Mouse (Mus musculus) liver, embryonic 14.5 days (tissue): ENCODE data around the gene Gm12886. TPM values are rescaled to one million over a fixed set of nuclear protein-coding genes. Genes with fewer than 3 reads are reported as not detected.

ENCODE experiments used
- ATAC-seq: fragments of 200-750 bp; cut with Nextera tagmentation; 2 replicates; pipeline ENCODE4 v1.8.0; 2017; ENCODE audit warnings: moderate number of reproducible peaks, mild to moderate bottlenecking, moderate library complexity; ENCODE audit not compliant: insufficient read depth
- DNase-seq, 3 experiments: peaks; one replicate each; pipeline ENCODE4 v3.0.0-alpha.2; 2012 to 2013; ENCODE audit warnings: low read depth in 3 of 3, low spot score in 3 of 3
- H3K27ac ChIP-seq: fragments of 300-500 bp; sonication (generic); 2 replicates; pipeline ENCODE4 v1.5.1; 2014; ENCODE audit warnings: moderate library complexity, mild to moderate bottlenecking, control low read depth, inconsistent platforms
- H3K27me3 ChIP-seq: fragments of 300-500 bp; sonication (generic); 2 replicates; pipeline ENCODE4 v1.6.1; 2014; ENCODE audit warnings: mild to moderate bottlenecking, low read length, moderate library complexity; ENCODE audit not compliant: control insufficient read depth, insufficient read depth
- H3K36me3 ChIP-seq: fragments of 300-500 bp; sonication (generic); replicated peaks from 2 replicates; pipeline ENCODE4 v1.6.1; 2014; ENCODE audit warnings: low read depth; ENCODE audit not compliant: control insufficient read depth, insufficient read depth
- H3K4me1 ChIP-seq, 2 experiments: fragments of 200-500 bp in 1 of 2; fragments of 300-500 bp in 1 of 2; sonication (generic) in 1 of 2; replicated peaks; 2 replicates each; pipeline ENCODE4 v1.6.1; 2012 to 2014; ENCODE audit warnings: antibody characterized with exemption in 1 of 2, inconsistent platforms in 1 of 2, low read length in 1 of 2; ENCODE audit not compliant: control insufficient read depth in 2 of 2, insufficient read depth in 2 of 2
- H3K4me2 ChIP-seq: fragments of 300-500 bp; sonication (generic); 2 replicates; pipeline ENCODE4 v1.6.1; 2014; ENCODE audit warnings: low read depth, mild to moderate bottlenecking, control low read depth, moderate library complexity
- H3K4me3 ChIP-seq, 2 experiments: fragments of 200-500 bp in 1 of 2; fragments of 300-500 bp in 1 of 2; sonication (generic) in 1 of 2; 2 replicates each; pipeline ENCODE4 v1.5.1; 2012 to 2014; ENCODE audit warnings: low read depth in 2 of 2, low read length in 2 of 2, mild to moderate bottlenecking in 2 of 2, control low read depth in 1 of 2, inconsistent platforms in 1 of 2, moderate library complexity in 1 of 2; ENCODE audit not compliant: insufficient read depth in 1 of 2
- H3K9ac ChIP-seq: fragments of 300-500 bp; sonication (generic); replicated peaks from 2 replicates; pipeline ENCODE4 v1.6.1; 2014; ENCODE audit warnings: mild to moderate bottlenecking, control low read depth, moderate library complexity
- H3K9me3 ChIP-seq: fragments of 300-500 bp; sonication (generic); 2 replicates; pipeline ENCODE4 v1.6.1; 2016; ENCODE audit warnings: low read length, mixed read lengths; ENCODE audit not compliant: control insufficient read depth
- CTCF ChIP-seq: IDR thresholded peaks from 2 replicates; pipeline ENCODE4 v1.5.1; 2016; ENCODE audit warnings: antibody characterized with exemption, low read depth, control low read depth
- EP300 ChIP-seq: IDR thresholded peaks from 2 replicates; pipeline ENCODE4 v1.6.1; 2016; ENCODE audit warnings: antibody characterized with exemption, low read depth
- WGBS: fragments of 180-500 bp; shearing (Covaris S2); extraction: QIAGEN DNeasy Blood & Tissue Kit; methylation state at CpG from one replicate; pipeline ENCODE4 v1.1.7; 2014; ENCODE audit not compliant: insufficient replicate concordance; 5-methylcytosine and 5-hydroxymethylcytosine counted together
- polyA plus RNA-seq, 2 experiments: library from polyadenylated mRNA; depleted of rRNA in 1 of 2; stranded (reverse) in 1 of 2; unstranded in 1 of 2; fragments of >200 nt; fragmentation: Nextera tagmentation in 1 of 2; extraction: Ambion mirVana in 1 of 2; gene quantifications; 2 replicates each; pipeline versions ENCODE4 v1.2.1 to v1.2.3; 2012 to 2014

The Gm12886 gene
- not detected in 2 replicates for polyA plus RNA-seq (2012; rRNA removed)
- polyA plus RNA-seq (2014; fragmentation: Nextera tagmentation; extraction: Ambion mirVana) = not detected in 2 replicates

DNA sequence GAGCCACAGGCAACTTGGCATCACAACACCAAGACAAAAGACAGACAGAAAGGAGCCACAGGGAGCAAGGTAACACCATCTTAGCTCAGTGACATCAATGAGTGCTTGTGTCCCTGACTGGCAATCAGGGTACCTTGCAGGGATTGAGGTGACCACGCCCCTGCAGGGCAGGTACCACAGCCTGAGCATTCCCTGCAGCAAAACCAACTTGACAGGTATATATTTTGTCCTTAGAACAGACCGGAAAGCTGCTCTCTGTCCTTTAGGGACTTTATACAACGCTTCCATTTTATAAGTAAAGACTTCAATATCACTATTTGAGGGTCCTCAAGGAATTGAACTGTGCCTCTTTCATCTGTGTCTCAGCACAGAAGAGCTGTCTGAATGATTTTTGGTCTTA, at the start of gene Gm12886:
Gene Gm12886 (minus strand): TSS at position 101 of the 400 bp plus-strand sequence.
- no peak for TF ChIP-seq CTCF
- TF ChIP-seq EP300 = no peak
- 26% methylated on average over 3 of the region's 3 CpGs for WGBS

More for the DNA sequence above, at the start of gene Gm12886:
- Histone ChIP-seq H3K4me3 (no peak within 1 kb of the TSS), H3K27ac (no peak within 1 kb of the TSS), H3K4me1 (no peaks in the 10 kb centered on the region), H3K36me3 (no peaks in the 10 kb centered on the region), H3K9ac (no peak within 1 kb of the TSS), H3K4me2 (no peak within 1 kb of the TSS), H3K27me3 (no peaks in the 10 kb centered on the region), H3K9me3 (no peaks in the 10 kb centered on the region)
- DNase-seq = no peak
- ATAC-seq = no peak

Other genes starting within 250 kb of the Gm12886 start
- 3.1 and 5.0 TPM in 2 replicates for gene Rlf, start 208.0 kb downstream of the Gm12886 start, polyA plus RNA-seq (2012; rRNA removed)
- 6.4 and 7.1 TPM in 2 replicates for gene Rlf, start 208.0 kb downstream of the Gm12886 start, polyA plus RNA-seq (2014; fragmentation: Nextera tagmentation; extraction: Ambion mirVana)
- not detected in 2 replicates for gene Gm12888, start 98.2 kb downstream of the Gm12886 start, polyA plus RNA-seq (2012; rRNA removed)
- gene Gm12888, start 98.2 kb downstream of the Gm12886 start, polyA plus RNA-seq (2014; fragmentation: Nextera tagmentation; extraction: Ambion mirVana) = not detected in 2 replicates
- gene Gm12887, start 199.0 kb upstream of the Gm12886 start, polyA plus RNA-seq (2012; rRNA removed) = not detected in 2 replicates
- gene Gm12887, start 199.0 kb upstream of the Gm12886 start, polyA plus RNA-seq (2014; fragmentation: Nextera tagmentation; extraction: Ambion mirVana) = not detected in 2 replicates